Mouse (Mus musculus) cerebellum, adult 8-10 months (tissue): ENCODE results near the gene Calr3.

ENCODE experiments used
- DNase-seq: peaks from one replicate; pipeline ENCODE4 v3.0.0; 2022

The Calr3 gene

DNA sequence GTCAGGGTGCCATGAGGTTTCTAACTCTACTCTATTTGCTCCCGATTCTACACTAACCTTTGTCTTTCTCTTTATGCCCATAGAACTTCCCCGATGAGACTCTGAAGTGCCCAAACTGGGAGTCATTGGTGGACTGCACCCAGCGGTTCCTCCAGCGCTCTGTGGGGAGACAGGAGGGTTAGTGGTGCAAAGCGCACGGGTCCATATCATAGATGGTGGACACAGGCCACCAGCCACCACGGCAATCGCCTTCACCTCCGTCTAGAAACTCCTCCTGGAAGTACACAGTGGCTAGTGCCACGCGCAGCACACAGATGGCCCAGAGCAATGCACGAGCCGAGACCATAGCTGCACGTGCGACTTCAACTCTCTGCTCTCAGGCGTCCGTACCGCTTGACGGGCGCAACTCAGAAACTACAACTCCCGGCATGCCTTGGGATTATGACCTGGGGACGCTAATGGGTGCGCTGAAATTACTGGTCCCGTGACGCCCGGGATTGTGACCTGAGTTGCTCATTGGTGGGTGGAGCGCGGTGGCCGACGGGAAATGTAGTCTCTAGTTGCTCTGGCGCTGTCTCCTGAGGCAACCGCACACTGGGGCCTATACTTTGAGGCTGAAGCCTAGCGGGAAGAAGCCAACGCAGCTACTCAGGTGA is at the start of gene Calr3, which contains the start of gene 1700030K09Rik:
Gene Calr3 (minus strand): TSS at position 533 of the 656 bp plus-strand sequence.
Gene 1700030K09Rik (plus strand): TSS at position 543 of the 656 bp plus-strand sequence.
- peak; percentile 98 for DNase-seq

DNA sequence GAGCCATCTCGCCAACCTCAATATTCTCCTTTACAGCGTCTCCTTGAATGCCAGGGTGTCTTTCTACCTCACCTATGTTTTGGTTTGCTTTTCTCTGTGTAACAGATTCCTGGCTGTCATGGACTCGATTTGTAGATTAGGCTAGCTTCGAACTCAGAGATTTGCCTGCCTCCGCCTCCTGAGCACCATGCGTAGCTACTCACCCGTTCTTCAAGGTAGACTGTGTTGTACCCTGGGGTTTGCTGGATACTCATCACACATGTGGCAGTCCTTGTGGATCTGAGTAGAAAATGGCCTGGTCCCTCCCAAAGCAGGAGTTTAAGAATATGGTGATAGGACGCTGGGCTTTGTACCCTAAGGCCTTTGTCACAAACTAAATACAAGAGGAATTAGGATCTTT is 49.7 kb upstream of the Calr3 start:
- DNase-seq, result no peak

DNA sequence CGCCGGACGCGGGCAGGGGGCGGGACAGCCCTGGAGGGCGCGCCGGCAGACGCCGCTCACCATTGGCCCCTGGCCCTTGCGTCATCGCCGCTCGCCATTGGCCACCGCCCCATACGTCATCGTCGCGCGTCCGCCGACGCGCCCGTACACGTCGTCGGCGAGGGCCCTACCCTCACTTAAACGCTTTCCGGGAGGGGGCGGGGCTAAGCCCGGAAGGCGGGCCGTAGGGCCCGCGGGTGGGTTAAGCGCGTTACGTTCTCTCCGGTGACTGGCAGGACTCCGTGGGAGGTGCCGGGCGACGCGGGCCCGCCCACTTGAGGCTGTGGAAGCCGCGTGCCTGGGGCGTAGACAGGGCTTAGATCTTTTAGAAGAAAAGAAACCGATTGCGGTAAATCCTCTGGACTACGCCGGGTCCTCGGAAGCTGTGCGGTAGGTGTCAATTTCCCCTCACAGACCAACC is 49.0 kb upstream of the Calr3 start:
- peak; percentile 98 for DNase-seq

DNA sequence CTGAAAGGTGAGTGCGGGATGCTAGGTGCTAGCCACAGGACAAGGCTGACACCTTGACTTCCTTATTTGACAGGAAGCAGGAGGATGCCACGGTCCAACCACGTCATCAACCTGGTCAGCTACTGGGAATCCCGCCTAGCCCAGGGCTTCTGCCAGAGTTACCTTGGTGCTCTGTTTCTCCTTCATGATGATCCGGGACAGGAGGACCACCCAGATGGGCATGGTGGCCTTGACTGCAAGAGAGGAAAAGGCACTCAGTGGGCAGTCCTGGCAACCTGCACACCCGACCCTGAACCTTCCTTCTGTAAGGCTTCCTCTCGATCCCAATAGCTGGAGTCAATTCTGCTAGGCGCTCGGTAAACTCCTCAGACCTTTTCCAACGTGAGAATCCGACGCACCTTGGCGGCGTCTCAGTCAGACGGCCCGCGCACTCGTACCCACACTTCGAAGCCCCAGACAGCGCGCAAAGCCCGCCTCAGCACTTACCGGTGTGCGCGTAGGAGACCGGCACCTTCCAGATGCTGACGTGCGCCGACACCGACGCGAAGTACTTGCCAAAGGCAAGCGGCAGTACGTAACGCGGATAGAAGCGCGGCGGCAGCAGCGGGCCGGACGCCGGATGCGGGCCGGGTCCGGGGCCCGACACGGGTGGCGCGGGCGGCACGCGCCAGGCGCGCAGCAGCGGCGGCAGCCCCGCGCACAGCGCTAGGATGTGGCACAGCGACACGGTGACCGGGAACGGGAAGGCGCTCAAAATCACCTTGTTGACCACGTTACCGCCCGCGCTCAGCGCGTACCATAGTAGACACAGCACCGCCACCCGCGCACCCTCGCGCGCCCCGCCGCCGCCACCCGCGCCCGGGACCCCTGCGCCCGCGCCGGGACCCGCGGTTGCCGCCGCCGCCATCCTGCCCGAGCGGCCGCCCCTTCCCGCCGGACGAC is 48.3 kb upstream of the Calr3 start, which contains the start of gene Slc35e1:
Gene Slc35e1 (minus strand): TSS at position 935 of the 942 bp plus-strand sequence.
- no peak for DNase-seq

DNA sequence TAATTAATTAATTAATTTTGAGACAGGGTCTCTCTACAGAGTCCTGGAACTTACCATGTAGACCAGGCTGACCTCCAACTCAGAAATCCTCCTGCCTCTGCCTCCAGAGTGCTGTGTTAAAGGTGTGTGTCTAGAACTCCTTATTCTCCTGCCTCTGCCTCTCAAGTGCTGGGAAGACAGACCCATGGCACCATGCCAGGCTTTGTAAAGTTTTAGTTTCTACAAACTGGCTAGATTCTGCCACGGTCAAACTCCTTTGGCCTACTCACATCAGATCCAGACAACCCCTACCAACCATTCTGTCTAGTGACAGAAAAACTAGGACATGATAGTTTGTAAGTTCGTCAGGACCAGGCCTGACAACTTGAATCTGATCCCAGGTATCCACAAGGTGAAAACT is 47.3 kb upstream of the Calr3 start:
- no peak for DNase-seq

DNA sequence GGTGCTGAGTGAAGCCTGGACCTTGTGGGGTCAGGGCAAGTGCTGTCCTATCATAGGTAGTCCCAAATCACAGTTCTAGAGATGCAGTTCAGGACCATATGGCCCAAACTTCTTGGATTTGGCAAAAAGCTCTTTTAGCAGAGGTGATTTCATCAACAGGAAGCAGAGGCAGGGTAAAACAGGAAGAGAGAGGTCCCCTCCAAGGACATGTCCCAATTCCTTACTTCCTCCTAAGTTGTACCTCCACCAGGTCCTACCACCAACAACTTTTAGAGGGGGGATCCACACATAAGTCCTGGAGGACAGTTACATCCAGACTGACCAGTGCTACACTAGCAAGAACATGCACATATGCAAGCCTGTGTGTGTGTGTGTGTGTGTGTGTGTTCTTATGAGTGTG is 43.3 kb upstream of the Calr3 start:
- no peak for DNase-seq

DNA sequence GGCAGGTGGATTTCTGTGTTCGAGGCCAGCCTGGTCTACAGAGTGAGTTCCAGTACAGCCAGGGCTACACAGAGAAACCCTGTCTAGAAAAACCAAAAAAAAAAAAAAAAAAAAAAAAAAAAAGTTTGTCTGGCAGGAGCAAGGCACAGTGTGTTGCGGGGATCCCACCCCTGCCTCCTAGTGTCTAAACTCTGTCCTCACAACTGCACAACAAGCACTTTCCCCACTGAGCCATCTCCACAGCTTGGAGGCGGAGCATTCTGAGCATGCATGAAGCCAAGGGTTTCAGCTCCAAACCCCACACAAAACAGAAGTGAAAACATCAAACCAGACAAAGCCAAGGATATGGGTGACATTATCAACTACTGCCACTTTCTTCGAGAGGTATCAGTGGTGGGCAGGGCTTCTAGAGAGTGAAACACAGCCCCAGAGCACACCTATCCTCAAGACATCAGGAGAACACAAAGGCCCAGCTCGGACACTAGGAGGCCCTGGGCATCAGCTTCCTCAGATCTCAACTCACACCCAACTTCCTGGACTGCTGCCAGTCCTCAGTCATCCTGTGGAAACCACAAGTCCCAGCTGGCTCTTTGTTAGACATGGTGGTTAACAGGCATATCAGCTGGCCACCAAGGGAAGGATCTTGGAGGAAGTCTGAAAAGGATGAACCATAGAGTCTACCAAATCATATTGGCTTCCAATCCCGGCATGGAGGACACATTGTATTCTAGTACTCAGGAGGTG is 42.0 kb upstream of the Calr3 start:
- DNase-seq, result no peak

DNA sequence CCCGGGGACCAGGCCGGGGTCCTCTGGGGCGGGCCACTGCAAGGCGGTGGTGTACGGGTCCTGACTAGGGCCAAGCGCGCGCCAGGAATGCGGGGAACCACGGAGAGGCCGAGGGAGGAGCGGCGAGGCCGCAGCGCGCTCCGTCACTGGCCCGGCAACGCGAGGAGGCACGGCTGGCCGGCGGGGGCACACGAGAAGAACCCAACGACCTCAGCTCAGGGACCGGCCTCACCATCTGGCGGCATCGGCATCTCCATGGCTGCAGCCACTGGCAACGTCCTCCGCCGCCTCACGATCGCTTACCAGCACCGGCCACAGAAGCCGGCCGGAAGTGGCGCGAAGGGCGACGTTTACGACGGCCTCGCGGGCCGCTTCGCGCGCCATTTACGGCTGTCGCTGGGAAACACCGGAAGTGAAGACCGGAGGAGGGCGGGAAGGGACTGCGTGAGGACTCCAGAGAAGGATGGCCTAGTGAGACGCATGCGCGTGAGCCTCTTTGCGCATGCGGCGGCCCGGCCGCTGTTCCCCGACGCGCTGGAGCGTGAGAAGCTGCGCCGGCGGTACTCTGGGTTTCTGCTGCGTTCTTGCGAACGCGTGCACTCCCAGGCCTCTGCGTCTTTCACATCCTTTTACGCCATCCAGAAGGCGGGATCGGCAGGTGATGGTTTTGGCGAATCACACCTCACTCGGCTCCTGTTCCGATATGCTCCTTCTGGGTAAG is 31.3 kb upstream of the Calr3 start, which contains the start of gene Cherp:
Gene Cherp (minus strand): TSS at position 401 of the 721 bp plus-strand sequence.
- DNase-seq, result peak; percentile 97

DNA sequence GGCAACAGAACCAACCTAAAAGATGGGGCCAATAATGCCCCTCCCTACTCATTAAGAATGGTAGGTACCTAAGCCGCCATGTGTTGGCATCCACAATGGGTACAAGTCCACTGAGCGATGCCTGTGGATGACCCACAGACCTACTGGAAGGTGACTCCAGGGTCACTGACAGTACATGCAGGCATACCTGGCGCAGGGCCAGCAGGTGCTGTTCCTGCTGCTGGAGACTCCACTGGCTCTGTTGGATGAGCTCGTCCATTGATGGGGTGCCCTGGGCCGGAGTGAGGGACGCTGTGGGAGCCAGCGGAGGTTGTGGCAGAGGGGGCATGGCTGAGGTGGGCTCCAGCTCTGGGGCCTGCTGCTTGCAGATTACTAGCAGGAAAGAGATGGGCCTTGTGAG is 27.0 kb upstream of the Calr3 start:
- DNase-seq, result no peak

DNA sequence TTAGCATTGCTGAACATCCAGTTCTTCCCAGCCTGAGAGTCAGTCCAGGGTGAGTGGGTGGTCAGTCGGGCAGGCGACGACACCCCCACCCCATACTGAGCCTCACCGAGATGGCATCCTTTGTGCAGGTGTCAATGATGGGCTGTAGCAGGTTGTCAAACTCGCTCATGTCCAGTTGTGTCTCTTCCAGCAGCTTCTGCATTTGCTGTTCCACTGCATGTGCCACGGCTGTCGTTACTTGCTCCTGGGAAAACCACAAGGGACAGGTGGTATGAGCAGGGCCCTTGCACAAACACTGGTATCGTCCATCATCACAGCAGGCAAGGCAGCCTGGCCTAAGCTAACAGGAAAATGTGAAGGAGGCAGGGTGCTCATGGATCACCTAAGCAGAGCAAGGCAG is 26.3 kb upstream of the Calr3 start:
- DNase-seq, result no peak

DNA sequence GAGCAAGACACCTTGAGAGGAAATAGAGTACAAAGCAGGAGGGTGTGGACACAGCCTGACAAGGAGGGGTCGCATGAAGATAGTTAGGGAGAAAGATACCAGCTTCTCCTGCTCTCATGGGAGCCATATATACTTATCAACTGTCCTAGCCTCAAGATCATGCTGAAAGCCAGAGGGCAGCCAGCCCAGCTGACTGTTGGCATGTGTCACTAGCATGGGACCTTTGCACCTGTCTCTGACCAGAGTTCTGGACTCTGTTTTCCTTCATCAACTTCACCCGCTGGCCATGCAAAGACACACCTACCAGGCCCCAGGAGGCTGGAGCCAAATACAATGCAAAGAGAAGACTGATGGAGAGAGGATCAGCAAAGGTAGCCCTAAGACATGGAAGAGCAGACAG is 25.6 kb upstream of the Calr3 start:
- no peak for DNase-seq

DNA sequence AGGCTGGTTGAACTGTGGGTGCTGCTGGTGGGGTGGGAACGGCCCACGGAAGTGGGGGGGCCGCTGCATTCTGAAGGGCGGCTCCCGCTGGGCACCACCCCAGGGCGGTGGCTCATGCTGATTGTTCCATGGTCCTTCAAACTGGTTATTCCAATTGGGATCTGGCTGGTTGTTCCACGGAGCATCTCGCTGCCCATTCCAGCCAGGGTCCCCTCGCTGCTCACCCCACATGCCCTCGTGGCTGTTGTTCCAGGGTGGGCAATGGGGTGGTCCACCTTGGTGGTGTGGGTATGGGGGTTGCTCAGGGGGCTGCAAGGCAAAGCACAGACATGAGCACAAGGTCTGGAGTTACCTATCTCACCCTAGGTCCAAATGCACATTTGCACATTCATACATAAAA is 20.5 kb upstream of the Calr3 start:
- DNase-seq, result no peak

DNA sequence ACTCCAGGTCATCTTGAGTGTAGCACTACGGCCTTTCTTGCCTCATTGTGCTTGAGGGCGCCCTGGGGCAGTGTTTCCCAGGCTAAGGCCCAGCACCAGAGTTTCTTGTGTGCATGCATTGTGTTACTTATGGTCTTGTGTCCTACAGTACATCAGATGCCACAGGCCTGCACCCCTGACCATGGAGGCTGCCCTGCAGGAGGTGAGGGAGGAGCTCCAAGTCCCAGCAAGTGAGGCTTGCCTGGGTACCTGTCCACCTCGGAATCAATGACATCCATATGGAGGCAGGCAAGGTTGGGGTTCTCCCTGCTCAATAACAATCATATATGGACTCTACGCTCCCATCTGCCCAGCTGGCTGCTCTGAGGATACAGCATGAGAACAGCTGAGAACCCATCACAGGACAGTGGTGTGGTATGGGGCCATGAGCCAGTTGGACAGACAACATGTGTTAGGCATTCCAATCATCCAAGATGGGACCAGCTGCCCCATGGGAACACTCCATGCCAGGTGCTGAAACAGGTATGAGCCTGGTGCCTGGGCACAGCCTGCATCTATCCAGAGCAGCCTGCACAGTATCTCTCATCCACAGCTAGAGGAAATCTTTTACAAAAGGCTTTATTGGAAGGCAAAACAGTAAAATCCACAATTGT is 16.3 kb upstream of the Calr3 start:
- no peak for DNase-seq

DNA sequence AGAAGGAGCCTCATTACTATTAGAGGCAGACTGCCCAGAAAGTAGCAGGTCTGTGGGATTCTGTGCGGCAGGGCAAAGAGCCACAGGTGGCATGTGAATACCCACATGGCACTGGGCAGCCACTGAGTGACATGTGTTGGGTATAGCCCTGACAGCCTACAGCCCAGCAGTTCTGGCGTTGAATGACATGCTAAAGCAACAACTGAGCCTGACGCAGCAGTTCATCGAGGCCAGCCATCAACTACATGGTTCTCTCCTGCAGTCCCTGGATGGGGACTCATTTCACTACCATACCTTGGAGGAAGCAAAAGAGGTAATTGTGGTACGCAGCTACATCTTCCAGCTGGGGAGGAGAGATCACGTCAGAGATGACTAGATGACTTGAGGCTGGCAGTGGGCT is 14.8 kb upstream of the Calr3 start:
- no peak for DNase-seq

DNA sequence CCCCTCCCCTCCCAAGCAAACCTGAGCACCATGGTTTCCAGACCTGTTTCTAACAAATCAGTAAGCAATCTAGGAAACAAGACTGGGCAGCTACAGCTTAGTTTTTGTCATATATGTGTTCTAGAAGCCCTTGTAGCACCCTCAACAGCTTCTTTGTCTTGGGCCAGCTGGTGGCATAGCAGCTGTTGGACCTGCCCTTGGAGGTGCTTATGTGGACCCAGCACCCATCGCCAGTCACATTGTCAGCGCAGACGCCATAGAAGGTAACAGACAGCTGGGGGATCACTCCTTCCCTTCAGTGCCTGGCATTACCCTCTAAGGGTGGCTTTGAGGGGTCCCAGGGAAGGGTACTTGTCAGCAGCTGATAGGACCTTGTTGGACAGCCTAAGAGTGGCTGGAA is 14.1 kb upstream of the Calr3 start:
- no peak for DNase-seq

DNA sequence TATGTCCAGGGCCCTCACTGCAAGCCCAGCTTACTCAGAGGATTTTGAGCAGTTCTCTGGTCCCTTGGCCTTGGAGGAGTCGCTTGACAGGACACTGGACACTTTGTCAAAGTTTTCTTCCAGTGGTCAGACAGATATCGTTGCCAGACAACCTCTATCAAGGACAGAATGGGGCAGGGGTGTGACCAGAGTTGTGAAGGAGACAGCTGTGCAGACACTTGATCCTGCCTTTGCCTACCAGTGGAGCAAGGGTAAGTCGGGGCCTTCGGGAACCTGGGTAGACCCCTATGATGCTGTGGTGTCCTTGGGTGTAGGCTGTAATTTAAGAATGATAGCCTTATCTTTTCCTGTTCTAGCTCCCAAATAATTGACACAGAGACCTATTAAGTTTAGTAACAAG is 11.6 kb upstream of the Calr3 start:
- no peak for DNase-seq

DNA sequence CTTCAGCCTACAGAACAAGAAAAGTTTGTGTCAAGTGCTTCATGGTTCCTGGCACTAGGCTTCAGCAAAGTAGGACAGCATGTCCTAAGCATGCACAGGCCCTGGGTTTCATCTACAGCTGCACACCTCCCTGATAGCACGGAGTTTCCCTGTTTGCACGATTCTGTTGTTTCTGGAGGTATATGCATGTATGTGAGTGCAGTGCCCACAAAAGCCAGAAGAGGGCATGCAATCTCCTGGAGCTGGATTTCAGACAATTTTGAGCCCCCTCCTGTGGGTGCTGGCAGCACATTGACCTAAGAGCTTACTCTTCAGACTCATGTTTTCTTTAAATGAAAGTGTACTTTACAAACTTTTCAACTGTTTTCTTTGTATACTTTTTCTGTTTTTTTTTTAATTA is 10.2 kb upstream of the Calr3 start:
- no peak for DNase-seq

DNA sequence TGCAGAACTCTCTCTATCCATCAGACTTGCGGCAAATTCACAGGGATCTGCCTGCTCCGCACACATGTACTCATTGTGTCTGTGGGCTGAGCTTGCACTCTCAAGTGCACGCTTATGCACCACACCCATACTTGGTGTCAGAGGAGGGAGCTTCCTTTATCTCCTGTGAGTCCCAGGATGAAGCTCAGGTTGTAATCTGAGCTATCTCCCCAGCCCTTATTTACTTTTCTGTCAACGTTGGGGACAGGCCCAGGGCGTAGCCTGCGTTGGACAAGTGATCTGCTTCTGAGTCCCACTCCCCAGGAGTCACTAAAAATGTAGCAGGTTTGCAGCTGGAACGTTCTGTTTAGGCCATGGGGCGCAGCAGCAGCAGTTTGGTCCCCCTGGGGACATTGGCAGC is 7.8 kb upstream of the Calr3 start:
- DNase-seq, result no peak

DNA sequence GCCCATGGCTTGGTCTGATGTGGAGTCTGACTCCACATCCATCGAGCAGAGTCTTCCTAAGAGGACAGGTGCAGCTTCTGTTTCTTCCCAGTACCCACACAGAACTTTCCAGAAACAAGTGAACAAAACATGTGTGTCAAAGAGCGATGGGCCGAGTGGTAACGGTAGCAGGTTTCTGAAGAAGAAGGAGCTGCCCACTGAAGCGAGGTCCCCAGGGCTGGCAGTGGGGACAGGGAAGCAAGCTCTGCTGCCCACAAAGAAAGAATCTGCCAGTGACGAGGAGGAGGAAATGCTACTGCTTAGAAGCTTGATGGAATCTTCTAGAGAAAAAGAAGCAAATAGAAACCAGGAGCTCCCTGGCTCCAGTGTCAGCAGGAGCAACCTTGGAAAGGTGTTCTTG is 1.4 kb upstream of the Calr3 start:
- no peak for DNase-seq

DNA sequence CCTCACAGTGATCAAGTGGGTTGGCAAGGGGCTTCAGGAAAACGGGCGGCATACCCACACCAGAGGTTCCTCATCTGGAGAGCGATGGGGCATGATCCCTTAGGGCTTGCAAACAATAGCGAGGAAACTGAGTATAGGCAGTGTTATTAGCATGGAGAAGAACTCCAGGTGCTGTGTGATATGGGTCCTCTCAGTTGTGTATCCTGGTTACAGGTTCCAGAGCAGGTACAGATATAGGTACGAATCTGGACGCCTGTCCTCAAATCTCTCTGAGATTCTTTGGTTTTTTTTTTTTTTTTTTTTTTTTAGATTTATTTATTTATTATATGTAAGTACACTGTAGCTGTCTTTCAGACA is 302 bp upstream of the Calr3 start:
- DNase-seq, result no peak

DNA sequence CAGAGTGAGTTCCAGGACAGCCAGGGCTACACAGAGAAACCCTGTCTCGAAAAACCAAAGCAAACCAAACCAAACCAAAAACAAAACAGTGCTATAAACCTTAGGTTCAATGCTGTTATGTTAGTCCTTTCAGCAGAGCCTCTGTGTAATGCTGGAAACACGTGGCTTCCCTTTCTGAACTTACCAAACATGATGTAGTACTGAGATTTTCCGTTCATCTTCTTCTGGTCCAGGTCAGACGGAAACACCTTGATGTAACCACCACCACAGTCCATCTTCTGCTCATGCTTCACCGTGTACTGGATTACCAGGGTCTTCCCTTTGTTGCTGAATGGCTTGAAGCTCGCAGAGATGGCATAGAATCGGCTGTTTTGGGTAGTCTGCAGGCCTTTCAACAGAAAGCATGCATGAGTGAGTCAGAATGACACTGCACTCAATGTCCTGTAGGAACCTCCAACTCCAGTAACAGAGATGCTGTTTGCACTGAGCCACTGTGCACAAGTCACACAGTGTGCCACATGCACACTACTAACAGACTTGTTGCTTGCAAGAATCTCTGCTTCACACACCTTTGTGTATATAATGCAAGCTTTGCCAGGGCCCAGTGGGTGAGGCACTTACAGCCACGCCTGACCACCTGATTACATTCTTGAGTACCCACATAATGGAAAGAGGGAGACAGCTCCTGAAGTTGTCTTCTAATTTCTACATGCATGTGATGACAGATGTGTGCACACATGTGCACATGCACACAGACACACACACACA is 5.2 kb downstream of the Calr3 start:
- no peak for DNase-seq
